Mouse (Mus musculus) C2C12 (cell line): ENCODE data around the gene Gm21983.

ENCODE experiments used
- CEBPB ChIP-seq: IDR thresholded peaks from one replicate; pipeline ENCODE4 v1.6.1; 2011; ENCODE audit warnings: low read depth, mild to moderate bottlenecking, control low read depth, moderate library complexity
- CTCF ChIP-seq: IDR thresholded peaks from one replicate; pipeline ENCODE4 v1.5.1; 2011; ENCODE audit not compliant: control insufficient read depth, insufficient read depth, insufficient read length
- FOSL1 ChIP-seq: IDR thresholded peaks from one replicate; pipeline ENCODE4 v1.8.0; 2011; ENCODE audit warnings: mild to moderate bottlenecking, low read length; ENCODE audit not compliant: poor library complexity, insufficient read depth, severe bottlenecking
- MAX ChIP-seq: IDR thresholded peaks from one replicate; pipeline ENCODE4 v1.6.1; 2011; ENCODE audit warnings: mild to moderate bottlenecking, control low read depth
- MYOD1 ChIP-seq: IDR thresholded peaks from one replicate; pipeline ENCODE4 v1.6.1; 2011; ENCODE audit warnings: low read depth; ENCODE audit not compliant: control insufficient read depth, insufficient read length
- MYOG ChIP-seq: IDR thresholded peaks from one replicate; pipeline ENCODE4 v1.6.1; 2011; ENCODE audit not compliant: control insufficient read depth, insufficient read length; ENCODE audit errors: extremely low read depth
- USF1 ChIP-seq: IDR thresholded peaks from one replicate; pipeline ENCODE4 v1.6.1; 2011; ENCODE audit warnings: low read depth, mild to moderate bottlenecking, control low read depth, moderate library complexity

DNA sequence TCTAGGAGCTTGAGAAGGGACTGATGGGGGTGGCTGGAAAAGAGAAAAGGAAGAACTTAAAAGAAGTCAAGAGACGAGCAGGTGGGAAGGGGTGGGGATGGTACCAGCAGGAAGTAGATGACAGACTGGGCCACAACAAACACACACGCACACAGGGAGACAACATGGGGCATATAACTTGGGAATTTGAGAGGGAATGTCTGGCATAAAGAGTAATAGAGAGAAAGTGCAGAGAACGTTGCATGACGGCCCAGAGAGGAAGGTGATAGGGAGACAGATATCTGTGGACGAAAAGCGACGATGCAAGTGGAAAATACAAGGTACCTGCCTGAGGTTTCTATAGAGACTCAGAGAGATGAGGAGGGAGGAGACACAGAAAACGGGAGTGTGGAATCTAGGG lies 15.2 kb downstream of the Gm21983 start:
- TF ChIP-seq CTCF (no peak), MYOD1 (no peak), USF1 (no peak), MYOG (no peak), FOSL1 (no peak), MAX (no peak), CEBPB (no peak)
